Mouse (Mus musculus) hindbrain, embryonic 14.5 days (tissue): ENCODE data around the gene Slc5a3. TPM values are rescaled to one million over a fixed set of nuclear protein-coding genes. Genes with fewer than 3 reads are reported as not detected.
A peak's percentile ranks its signal among the peaks of the same experiment; 100 is the strongest.

Experiments used
- ATAC-seq: fragments of 200-750 bp; cut with Nextera tagmentation; 2 replicates; pipeline ENCODE4 v1.8.0; 2017; ENCODE audit warnings: moderate number of reproducible peaks, mild to moderate bottlenecking, moderate TSS enrichment, moderate library complexity; ENCODE audit not compliant: low FRiP score
- DNase-seq: peaks from one replicate; pipeline ENCODE4 v3.0.0-alpha.2; 2015; ENCODE audit warnings: low spot score
- H3K27ac ChIP-seq: fragments of 300-500 bp; sonication (generic); 2 replicates; pipeline ENCODE4 v1.5.1; 2014; ENCODE audit warnings: mild to moderate bottlenecking, moderate library complexity
- H3K27me3 ChIP-seq: fragments of 300-500 bp; sonication (generic); 2 replicates; pipeline ENCODE4 v1.6.1; 2014; ENCODE audit warnings: mild to moderate bottlenecking, low read length, mixed read lengths; ENCODE audit not compliant: control insufficient read depth, insufficient read depth
- H3K36me3 ChIP-seq: fragments of 300-500 bp; sonication (generic); replicated peaks from 2 replicates; pipeline ENCODE4 v1.6.1; 2014; ENCODE audit not compliant: control insufficient read depth, insufficient read depth
- H3K4me1 ChIP-seq: fragments of 300-500 bp; sonication (generic); replicated peaks from 2 replicates; pipeline ENCODE4 v1.6.1; 2014; ENCODE audit warnings: antibody characterized with exemption, low read length, mixed read lengths; ENCODE audit not compliant: control insufficient read depth, insufficient read depth
- H3K4me2 ChIP-seq: fragments of 300-500 bp; sonication (generic); replicated peaks from 2 replicates; pipeline ENCODE4 v1.6.1; 2014; ENCODE audit warnings: mild to moderate bottlenecking, moderate library complexity
- H3K4me3 ChIP-seq: fragments of 300-500 bp; sonication (generic); replicated peaks from 2 replicates; pipeline ENCODE4 v1.5.1; 2014; ENCODE audit warnings: mild to moderate bottlenecking, low read length
- H3K9ac ChIP-seq: fragments of 300-500 bp; sonication (generic); 2 replicates; pipeline ENCODE4 v1.6.1; 2014
- H3K9me3 ChIP-seq: fragments of 300-500 bp; sonication (generic); 2 replicates; pipeline ENCODE4 v1.6.1; 2016; ENCODE audit warnings: low read length; ENCODE audit not compliant: control insufficient read depth
- WGBS: fragments of 180-500 bp; shearing (Covaris S2); extraction: QIAGEN DNeasy Blood & Tissue Kit; methylation state at CpG from one replicate; pipeline ENCODE4 v1.1.7; 2014; 5-methylcytosine and 5-hydroxymethylcytosine counted together
- polyA plus RNA-seq: library from polyadenylated mRNA; unstranded; fragments of >200 nt; fragmentation: Nextera tagmentation; extraction: Ambion mirVana; gene quantifications from 2 replicates; pipeline ENCODE4 v1.2.1, GENCODE M21; 2014

Gene Slc5a3
- polyA plus RNA-seq, 1 experiment from 2014 or later: 30.9 TPM

- no peaks in the 10 kb centered on the region for H3K27me3 ChIP-seq
- no peak overlapping the region for H3K4me3 ChIP-seq
- peaks cover 5% of the 10 kb centered on the region; the same call in 1 of the 2 replicates for H3K36me3 ChIP-seq
- 95% methylated on average over 5 of the region's 5 CpGs for WGBS
- no peak for ATAC-seq
- no peak overlapping the region for H3K4me2 ChIP-seq
- DNase-seq: no peak
- no peaks in the 10 kb centered on the region for H3K9me3 ChIP-seq
- no peak overlapping the region for H3K9ac ChIP-seq
- H3K27ac ChIP-seq: no peak overlapping the region
- no peaks in the 10 kb centered on the region for H3K4me1 ChIP-seq
Observed at GRCm38 (mm10) chr16:92107346-92107745, 49.2 kb downstream of the Slc5a3 start.

- H3K9me3 ChIP-seq: no peaks in the 10 kb centered on the region
- WGBS: 62% methylated on average over 5 of the region's 5 CpGs
- no peak overlapping the region for H3K4me2 ChIP-seq
- peaks cover 11% of the 10 kb centered on the region for H3K36me3 ChIP-seq
- peaks cover 36% of the 10 kb centered on the region for H3K4me1 ChIP-seq
- no peaks in the 10 kb centered on the region for H3K27me3 ChIP-seq
- peak overlapping the region; percentile 74 for H3K27ac ChIP-seq
- no peak overlapping the region for H3K9ac ChIP-seq
- DNase-seq (no peak), ATAC-seq (no peak)
- H3K4me3 ChIP-seq: no peak overlapping the region
Observed at GRCm38 (mm10) chr16:92114706-92115241, 56.7 kb downstream of the Slc5a3 start.

- peak overlapping the region; percentile 25; the same call in 1 of the 2 replicates for H3K9ac ChIP-seq
- DNase-seq (peak; percentile 65), ATAC-seq (peak; percentile 64)
- H3K4me2 ChIP-seq: peak overlapping the region; percentile 28
- peaks cover 11% of the 10 kb centered on the region for H3K36me3 ChIP-seq
- no peak overlapping the region for H3K4me3 ChIP-seq
- no peaks in the 10 kb centered on the region for H3K9me3 ChIP-seq
- H3K27me3 ChIP-seq: no peaks in the 10 kb centered on the region
- peaks cover 36% of the 10 kb centered on the region for H3K4me1 ChIP-seq
- WGBS: 20% methylated on average over 18 of the region's 20 CpGs
- peak overlapping the region; percentile 74 for H3K27ac ChIP-seq
Observed at GRCm38 (mm10) chr16:92115611-92116421, 57.7 kb downstream of the Slc5a3 start.

- H3K4me2 ChIP-seq: no peak overlapping the region
- H3K36me3 ChIP-seq: peaks cover 5% of the 10 kb centered on the region; the same call in 1 of the 2 replicates
- WGBS: 51% methylated on average over 9 of the region's 9 CpGs
- H3K4me1 ChIP-seq: peaks cover 36% of the 10 kb centered on the region
- H3K27ac ChIP-seq: peak overlapping the region; percentile 74; the same call in 1 of the 2 replicates
- H3K9me3 ChIP-seq: no peaks in the 10 kb centered on the region
- H3K9ac ChIP-seq: no peak overlapping the region
- DNase-seq (no peak), ATAC-seq (no peak)
- no peaks in the 10 kb centered on the region for H3K27me3 ChIP-seq
- H3K4me3 ChIP-seq: no peak overlapping the region
Observed at GRCm38 (mm10) chr16:92117337-92118209, 59.5 kb downstream of the Slc5a3 start.

- Histone ChIP-seq H3K4me1 (peaks cover 36% of the 10 kb centered on the region), H3K9ac (no peak overlapping the region), H3K36me3 (no peaks in the 10 kb centered on the region), H3K27ac (no peak overlapping the region; the same call in 1 of the 2 replicates), H3K9me3 (no peaks in the 10 kb centered on the region), H3K27me3 (no peaks in the 10 kb centered on the region), H3K4me3 (no peak overlapping the region), H3K4me2 (no peak overlapping the region)
- 54% methylated on average over 13 of the region's 13 CpGs for WGBS
- DNase-seq: no peak
- ATAC-seq: no peak
Observed at GRCm38 (mm10) chr16:92119013-92119515, 60.9 kb downstream of the Slc5a3 start.

- no peaks in the 10 kb centered on the region for H3K36me3 ChIP-seq
- 73% methylated on average over 17 of the region's 17 CpGs for WGBS
- no peaks in the 10 kb centered on the region for H3K27me3 ChIP-seq
- H3K9me3 ChIP-seq: peaks cover 7% of the 10 kb centered on the region; the same call in 1 of the 2 replicates
- no peak overlapping the region for H3K4me3 ChIP-seq
- no peak overlapping the region for H3K4me2 ChIP-seq
- H3K9ac ChIP-seq: no peak overlapping the region
- H3K4me1 ChIP-seq: peaks cover 18% of the 10 kb centered on the region
- DNase-seq: no peak
- 0 out of 2 replicates have a peak overlapping the region, but pooled peaks have one; percentile 26 for H3K27ac ChIP-seq
- no peak for ATAC-seq
Observed at GRCm38 (mm10) chr16:92120899-92121531, 62.9 kb downstream of the Slc5a3 start.

GRCm38 (mm10) chr16:92127226-92127625 is 69.1 kb downstream of the Slc5a3 start:
- 67% methylated on average over 4 of the region's 4 CpGs for WGBS

GRCm38 (mm10) chr16:92127666-92128065 is 69.5 kb downstream of the Slc5a3 start:
- H3K4me1 ChIP-seq: no peaks in the 10 kb centered on the region
- no peak for ATAC-seq
- 85% methylated on average over 5 of the region's 5 CpGs for WGBS

More at GRCm38 (mm10) chr16:92127226-92127625, 69.1 kb downstream of the Slc5a3 start:
- Histone ChIP-seq H3K36me3 (no peaks in the 10 kb centered on the region), H3K4me2 (no peak overlapping the region), H3K27me3 (no peaks in the 10 kb centered on the region), H3K9me3 (peaks cover 7% of the 10 kb centered on the region; the same call in 1 of the 2 replicates), H3K4me3 (no peak overlapping the region), H3K27ac (no peak overlapping the region), H3K9ac (no peak overlapping the region), H3K4me1 (no peaks in the 10 kb centered on the region)
- DNase-seq (no peak), ATAC-seq (no peak)

More at GRCm38 (mm10) chr16:92127666-92128065, 69.5 kb downstream of the Slc5a3 start:
- H3K4me2 ChIP-seq: no peak overlapping the region
- no peak overlapping the region for H3K9ac ChIP-seq
- no peaks in the 10 kb centered on the region for H3K36me3 ChIP-seq
- DNase-seq: no peak
- H3K9me3 ChIP-seq: peaks cover 7% of the 10 kb centered on the region; the same call in 1 of the 2 replicates
- no peak overlapping the region for H3K27ac ChIP-seq
- no peak overlapping the region for H3K4me3 ChIP-seq
- H3K27me3 ChIP-seq: no peaks in the 10 kb centered on the region
